Mouse (Mus musculus) midbrain, postnatal 0 days (tissue): ENCODE results near the gene Rplp2. TPM values are rescaled to one million over a fixed set of nuclear protein-coding genes. Genes with fewer than 3 reads are reported as not detected.
"Not testable (repeated sequence)": the region's sequence is repeated elsewhere in the genome, so short reads cannot be mapped to it uniquely, and the experiment has no call there.

Source experiments
- ATAC-seq: fragments of 200-750 bp; cut with Nextera tagmentation; 2 replicates; pipeline ENCODE4 v1.8.0; 2017; ENCODE audit warnings: moderate number of reproducible peaks, mild to moderate bottlenecking, moderate TSS enrichment, moderate library complexity; ENCODE audit not compliant: low FRiP score
- DNase-seq: peaks from one replicate; pipeline ENCODE4 v3.0.0-alpha.2; 2015; ENCODE audit warnings: low spot score
- H3K27ac ChIP-seq: fragments of 300-500 bp; sonication (generic); 2 replicates; pipeline ENCODE4 v1.5.1; 2014; ENCODE audit warnings: low read depth, mild to moderate bottlenecking, low read length, mixed read lengths
- H3K27me3 ChIP-seq: fragments of 300-500 bp; sonication (generic); 2 replicates; pipeline ENCODE4 v1.6.1; 2014; ENCODE audit warnings: low read length, control low read depth, mixed read lengths; ENCODE audit not compliant: insufficient read depth
- H3K36me3 ChIP-seq: fragments of 300-500 bp; sonication (generic); 2 replicates; pipeline ENCODE4 v1.6.1; 2014; ENCODE audit warnings: low read length, control low read depth, mixed read lengths; ENCODE audit not compliant: insufficient read depth
- H3K4me1 ChIP-seq: fragments of 300-500 bp; sonication (generic); 2 replicates; pipeline ENCODE4 v1.6.1; 2014; ENCODE audit warnings: mild to moderate bottlenecking, control low read depth, antibody characterized with exemption, low read length, mixed read lengths; ENCODE audit not compliant: insufficient read depth
- H3K4me2 ChIP-seq: fragments of 300-500 bp; sonication (generic); 2 replicates; pipeline ENCODE4 v1.6.1; 2014; ENCODE audit warnings: low read depth, mild to moderate bottlenecking, low read length, mixed read lengths; ENCODE audit not compliant: poor library complexity, severe bottlenecking
- H3K4me3 ChIP-seq: fragments of 300-500 bp; sonication (generic); 2 replicates; pipeline ENCODE4 v1.5.1; 2014; ENCODE audit warnings: low read depth, mild to moderate bottlenecking, low read length, moderate library complexity
- H3K9ac ChIP-seq: fragments of 300-500 bp; sonication (generic); replicated peaks from 2 replicates; pipeline ENCODE4 v1.6.1; 2014; ENCODE audit warnings: mild to moderate bottlenecking, low read length, moderate library complexity, mixed read lengths; ENCODE audit not compliant: poor library complexity, severe bottlenecking
- H3K9me3 ChIP-seq: fragments of 300-500 bp; sonication (generic); 2 replicates; pipeline ENCODE4 v1.6.1; 2016; ENCODE audit warnings: low read length, control low read depth
- CTCF ChIP-seq: IDR thresholded peaks from 2 replicates; pipeline ENCODE4 v1.5.1; 2016; ENCODE audit warnings: antibody characterized with exemption, mild to moderate bottlenecking
- WGBS: fragments of 180-500 bp; shearing (Covaris S2); extraction: QIAGEN DNeasy Blood & Tissue Kit; methylation state at CpG from one replicate; pipeline ENCODE4 v1.1.7; 2014; 5-methylcytosine and 5-hydroxymethylcytosine counted together
- polyA plus RNA-seq: library from polyadenylated mRNA; unstranded; fragments of >200 nt; fragmentation: Nextera tagmentation; extraction: Ambion mirVana; gene quantifications from 2 replicates; pipeline ENCODE4 v1.2.1, GENCODE M21; 2015
- total RNA-seq: library from RNA; depleted of rRNA; stranded (reverse); fragments of >200 nt; gene quantifications from 2 replicates; pipeline ENCODE4 v1.2.3, GENCODE M21; 2014

Gene Rplp2
- total and polyA plus RNA-seq, 2 experiments from 2014 or later, result 180 to 852 TPM

GRCm38 (mm10) chr7:141441460-141441859 is 5.7 kb upstream of the Rplp2 start:
- no peak for ATAC-seq
- H3K4me1 ChIP-seq, result peaks cover 4% of the 10 kb centered on the region; the same call in 1 of the 2 replicates

GRCm38 (mm10) chr7:141442199-141442598 is 5.0 kb upstream of the Rplp2 start:
- Histone ChIP-seq H3K27me3 (no peaks in the 10 kb centered on the region), H3K4me2 (no peak overlapping the region), H3K4me1 (peaks cover 4% of the 10 kb centered on the region; the same call in 1 of the 2 replicates), H3K4me3 (no peak overlapping the region), H3K9ac (no peak overlapping the region), H3K27ac (no peak overlapping the region), H3K9me3 (no peaks in the 10 kb centered on the region), H3K36me3 (no peaks in the 10 kb centered on the region)
- ATAC-seq (no peak), DNase-seq (no peak)
- 93% methylated on average over 13 of the region's 13 CpGs for WGBS
- no peak for TF ChIP-seq CTCF

More at GRCm38 (mm10) chr7:141441460-141441859, 5.7 kb upstream of the Rplp2 start:
- no peak for DNase-seq
- no peak overlapping the region for H3K9ac ChIP-seq
- no peaks in the 10 kb centered on the region for H3K36me3 ChIP-seq
- TF ChIP-seq CTCF, result no peak
- no peaks in the 10 kb centered on the region for H3K9me3 ChIP-seq
- no peak overlapping the region for H3K4me3 ChIP-seq
- 94% methylated on average over 9 of the region's 9 CpGs for WGBS
- no peak overlapping the region for H3K4me2 ChIP-seq
- no peak overlapping the region for H3K27ac ChIP-seq
- H3K27me3 ChIP-seq, result no peaks in the 10 kb centered on the region

- Histone ChIP-seq H3K27ac (no peak overlapping the region), H3K4me2 (peak overlapping the region; percentile 49), H3K27me3 (no peaks in the 10 kb centered on the region), H3K36me3 (no peaks in the 10 kb centered on the region), H3K4me3 (peak overlapping the region; percentile 14; the same call in 1 of the 2 replicates), H3K4me1 (peaks cover 2% of the 10 kb centered on the region; the same call in 1 of the 2 replicates), H3K9me3 (no peaks in the 10 kb centered on the region), H3K9ac (no peak overlapping the region; the same call in 1 of the 2 replicates)
- WGBS, result 26% methylated on average over 12 of the region's 12 CpGs
- DNase-seq, result peak; percentile 58
- ATAC-seq, result no peak
- TF ChIP-seq CTCF, result peak; percentile 28; the same call in 1 of the 2 replicates
These were observed 3.9 kb upstream of the Rplp2 start for GRCm38 (mm10) chr7:141443081-141443821.

GRCm38 (mm10) chr7:141443828-141444237 is 3.3 kb upstream of the Rplp2 start, which contains the start of gene Pidd1:
Pidd1 (minus strand) TSS chr7:141444025.
- no peak within 1 kb of the TSS; the same call in 1 of the 2 replicates for H3K9ac ChIP-seq

GRCm38 (mm10) chr7:141446374-141446773 is 796 bp upstream of the Rplp2 start:
- H3K27ac ChIP-seq, DNase-seq, H3K27me3 ChIP-seq, H3K4me1 ChIP-seq, H3K9ac ChIP-seq, ATAC-seq, H3K4me3 ChIP-seq, H3K9me3 ChIP-seq, H3K36me3 ChIP-seq: not testable (repeated sequence)
- H3K4me2 ChIP-seq, result peak overlapping the region; percentile 64
- 85% methylated on average over 3 of the region's 3 CpGs for WGBS

More at GRCm38 (mm10) chr7:141443828-141444237, 3.3 kb upstream of the Rplp2 start, which contains the start of gene Pidd1:
- Histone ChIP-seq H3K27me3 (no peaks in the 10 kb centered on the region), H3K4me1 (no peaks in the 10 kb centered on the region; the same call in 1 of the 2 replicates), H3K9me3 (no peaks in the 10 kb centered on the region), H3K4me3 (peak within 1 kb of the TSS; percentile 14; the same call in 1 of the 2 replicates), H3K4me2 (peak within 1 kb of the TSS; percentile 49), H3K27ac (no peak within 1 kb of the TSS), H3K36me3 (no peaks in the 10 kb centered on the region)
- ATAC-seq, result no peak
- no peak for TF ChIP-seq CTCF
- under 1% methylated on average over 25 of the region's 25 CpGs for WGBS
- peak; percentile 38 for DNase-seq

GRCm38 (mm10) chr7:141451928-141452327 is 4.8 kb downstream of the Rplp2 start:
- H3K4me2 ChIP-seq, result no peak overlapping the region
- H3K36me3 ChIP-seq, result peaks cover 14% of the 10 kb centered on the region
- peaks cover 5% of the 10 kb centered on the region for H3K4me1 ChIP-seq
- H3K9me3 ChIP-seq, result no peaks in the 10 kb centered on the region
- no peak for TF ChIP-seq CTCF
- H3K4me3 ChIP-seq, result no peak overlapping the region
- no peak overlapping the region for H3K27ac ChIP-seq
- no peak for DNase-seq
- no peak overlapping the region for H3K9ac ChIP-seq
- no peak for ATAC-seq
- no peaks in the 10 kb centered on the region for H3K27me3 ChIP-seq
